Mouse (Mus musculus): ENCODE results near the gene LTO1. TPM values are rescaled to one million over a fixed set of nuclear protein-coding genes. Genes with fewer than 3 reads are reported as not detected.

Gene LTO1
- polyA plus RNA-seq, 1 experiment from 2014 or later, result 11.6 TPM

- H3K9ac ChIP-seq, result no peak overlapping the region
- ATAC-seq, result no peak
- WGBS (ENCODE audit: insufficient replicate concordance), result 68% methylated on average over 5 of the region's 5 CpGs
These were observed 20.0 kb downstream of the LTO1 start for GRCm38 (mm10) chr7:144934901-144935300.

GRCm38 (mm10) chr7:144935563-144935962 is 20.7 kb downstream of the LTO1 start:
- Histone ChIP-seq H3K9ac (no peak overlapping the region), H3K9me3 (replicated peaks) (no peaks in the 10 kb centered on the region), H3K27ac (no peak overlapping the region), H3K4me3 (no peak overlapping the region), H3K4me1 (peaks cover 11% of the 10 kb centered on the region), H3K36me3 (peaks cover 57% of the 10 kb centered on the region), H3K27me3 (replicated peaks) (peaks cover 48% of the 10 kb centered on the region), H3K4me2 (no peak overlapping the region)
- WGBS (ENCODE audit: insufficient replicate concordance), result 46% methylated on average over 5 of the region's 5 CpGs
- ATAC-seq, result no peak

More at GRCm38 (mm10) chr7:144934901-144935300, 20.0 kb downstream of the LTO1 start:
- H3K4me2 ChIP-seq, result no peak overlapping the region
- peaks cover 42% of the 10 kb centered on the region for H3K27me3 ChIP-seq (replicated peaks)
- H3K4me1 ChIP-seq, result peaks cover 10% of the 10 kb centered on the region
- H3K4me3 ChIP-seq, result no peak overlapping the region
- H3K27ac ChIP-seq, result no peak overlapping the region
- no peaks in the 10 kb centered on the region for H3K9me3 ChIP-seq (replicated peaks)
- H3K36me3 ChIP-seq, result peaks cover 62% of the 10 kb centered on the region

DNA sequence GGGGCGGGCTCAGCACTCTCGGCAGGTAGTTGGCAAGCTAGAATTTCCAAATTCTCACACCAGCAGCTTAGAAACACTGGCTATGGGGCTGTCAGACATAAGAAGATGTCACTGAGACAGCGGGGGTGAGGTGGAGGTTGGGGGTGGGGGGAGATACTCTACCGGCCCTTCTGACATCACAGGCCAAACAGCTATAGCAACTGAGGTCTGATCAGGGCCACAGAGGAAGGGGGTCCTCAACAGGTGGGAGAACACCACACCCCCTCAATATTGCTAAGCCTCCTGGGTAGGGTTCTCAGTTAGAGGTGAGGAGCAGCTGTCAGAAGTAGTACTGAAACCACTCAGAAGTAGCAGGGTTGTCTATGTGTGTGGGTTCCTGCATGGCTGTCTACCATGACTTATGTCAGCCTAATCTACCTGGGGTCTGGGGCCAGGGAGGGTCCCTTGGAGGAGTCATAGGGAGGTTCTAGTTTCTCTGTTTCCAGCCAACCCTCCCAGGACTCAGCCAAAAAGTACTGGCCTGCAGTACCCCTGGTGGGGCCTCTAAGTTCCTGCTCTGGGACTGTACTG is 21.5 kb downstream of the LTO1 start:
- ATAC-seq, result no peak
- Histone ChIP-seq H3K27ac (no peak overlapping the region), H3K9ac (no peak overlapping the region), H3K4me3 (no peak overlapping the region), H3K36me3 (peaks cover 54% of the 10 kb centered on the region), H3K27me3 (replicated peaks) (peaks cover 57% of the 10 kb centered on the region), H3K4me2 (no peak overlapping the region), H3K9me3 (replicated peaks) (no peaks in the 10 kb centered on the region), H3K4me1 (peaks cover 15% of the 10 kb centered on the region)
- 63% methylated on average over 4 of the region's 4 CpGs for WGBS (ENCODE audit: insufficient replicate concordance)

DNA sequence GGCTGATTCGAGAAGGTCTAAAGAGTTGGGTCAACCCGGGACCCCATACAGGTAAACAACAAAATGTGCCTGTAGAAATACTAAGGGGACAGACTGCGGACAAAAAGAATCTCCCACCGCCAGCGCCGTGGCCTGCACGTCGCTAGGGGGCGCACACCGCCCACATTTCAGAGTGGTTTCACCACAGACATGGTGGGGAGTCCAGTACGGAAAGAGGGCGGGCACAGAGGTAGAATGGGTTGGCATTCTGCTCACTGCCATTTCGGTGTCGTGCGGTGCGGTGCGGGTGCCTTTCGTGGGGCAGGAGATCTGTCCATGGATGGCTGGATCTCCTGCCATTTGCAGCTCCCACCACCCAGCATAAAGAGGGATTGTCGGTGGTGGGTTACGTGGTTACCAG is 22.6 kb downstream of the LTO1 start:
- Histone ChIP-seq H3K9me3 (replicated peaks) (no peaks in the 10 kb centered on the region), H3K27me3 (replicated peaks) (peaks cover 68% of the 10 kb centered on the region), H3K9ac (peak overlapping the region; percentile 59; the same call in 1 of the 2 replicates), H3K27ac (no peak overlapping the region), H3K4me2 (peak overlapping the region; percentile 61), H3K36me3 (peaks cover 48% of the 10 kb centered on the region), H3K4me1 (peaks cover 20% of the 10 kb centered on the region), H3K4me3 (peak overlapping the region; percentile 57)
- WGBS (ENCODE audit: insufficient replicate concordance), result 2% methylated on average over 20 of the region's 20 CpGs
- ATAC-seq, result no peak

DNA sequence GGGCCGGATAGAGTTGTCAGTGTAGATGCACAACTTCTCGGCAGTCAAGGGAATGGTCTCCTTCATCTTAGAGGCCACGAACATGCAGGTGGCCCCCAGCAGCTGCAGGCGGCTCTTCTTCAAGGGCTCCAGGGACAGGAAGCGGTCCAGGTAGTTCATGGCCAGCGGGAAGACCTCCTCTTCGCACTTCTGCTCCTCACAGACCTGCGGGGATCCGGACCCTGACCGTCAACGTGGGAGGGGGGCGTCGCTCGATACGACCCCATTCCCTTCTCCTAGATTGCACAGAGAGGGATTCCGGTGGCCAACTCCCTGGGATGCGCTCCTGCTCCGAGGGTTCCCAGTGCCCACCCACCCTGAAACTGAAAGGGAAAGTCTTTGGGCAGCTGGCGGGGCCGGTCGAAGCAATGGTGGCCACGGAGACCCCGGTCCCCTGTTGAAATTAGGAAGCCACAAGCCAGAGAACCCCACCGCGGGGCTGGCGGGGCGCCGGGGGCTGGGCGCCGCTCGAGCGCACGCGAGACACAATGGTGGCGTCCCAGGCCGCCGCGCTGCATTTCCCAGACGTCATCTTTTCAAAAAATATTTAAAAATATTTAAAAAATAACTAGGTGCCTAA is 23.1 kb downstream of the LTO1 start:
- H3K4me1 ChIP-seq, result peaks cover 25% of the 10 kb centered on the region
- no peak overlapping the region for H3K27ac ChIP-seq
- ATAC-seq, result no peak
- peak overlapping the region; percentile 59 for H3K9ac ChIP-seq
- H3K4me3 ChIP-seq, result peak overlapping the region; percentile 57
- H3K27me3 ChIP-seq (replicated peaks), result peaks cover 73% of the 10 kb centered on the region
- H3K36me3 ChIP-seq, result peaks cover 43% of the 10 kb centered on the region
- H3K4me2 ChIP-seq, result peak overlapping the region; percentile 61
- under 1% methylated on average over 39 of the region's 39 CpGs for WGBS (ENCODE audit: insufficient replicate concordance)
- H3K9me3 ChIP-seq (replicated peaks), result no peaks in the 10 kb centered on the region

GRCm38 (mm10) chr7:144938661-144939343 is 23.9 kb downstream of the LTO1 start:
- no peaks in the 10 kb centered on the region for H3K9me3 ChIP-seq (replicated peaks)
- H3K4me1 ChIP-seq, result peaks cover 29% of the 10 kb centered on the region
- peak overlapping the region; percentile 59 for H3K9ac ChIP-seq
- H3K36me3 ChIP-seq, result peaks cover 35% of the 10 kb centered on the region
- under 1% methylated on average over 32 of the region's 32 CpGs for WGBS (ENCODE audit: insufficient replicate concordance)
- peak overlapping the region; percentile 57 for H3K4me3 ChIP-seq
- peak overlapping the region; percentile 77 for H3K27ac ChIP-seq
- H3K4me2 ChIP-seq, result peak overlapping the region; percentile 61
- no peak for ATAC-seq
- H3K27me3 ChIP-seq (replicated peaks), result peaks cover 81% of the 10 kb centered on the region

DNA sequence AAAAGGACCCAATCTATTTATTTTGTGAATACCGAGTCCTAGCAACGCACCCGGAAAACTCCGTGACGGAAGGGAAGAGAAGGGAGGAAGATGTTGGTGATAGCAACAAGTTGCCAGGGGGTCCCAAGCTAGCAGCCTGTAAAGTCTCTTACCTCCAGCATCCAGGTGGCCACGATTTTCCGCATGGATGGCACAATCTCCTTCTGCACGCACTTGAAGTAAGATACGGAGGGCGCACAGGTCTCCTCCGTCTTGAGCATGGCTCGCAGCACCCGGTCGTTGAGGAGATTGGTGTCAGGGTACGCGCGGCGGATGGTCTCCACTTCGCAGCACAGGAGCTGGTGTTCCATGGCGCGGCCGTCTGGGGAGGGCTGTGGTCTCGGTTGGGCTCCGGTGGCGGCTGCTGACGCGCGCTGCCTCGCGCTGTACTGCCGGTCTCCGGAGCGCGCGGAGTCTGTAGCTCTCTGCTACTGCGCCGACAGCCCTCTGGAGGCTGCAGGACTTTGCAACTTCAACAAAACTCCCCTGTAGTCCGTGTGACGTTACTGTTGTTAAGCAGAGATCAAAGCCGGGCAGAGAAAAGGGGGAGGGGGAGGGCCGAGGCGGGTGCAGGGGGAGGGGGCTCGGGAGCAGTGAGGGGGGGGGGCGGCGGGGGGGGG is 24.6 kb downstream of the LTO1 start, which contains the start of gene Ccnd1:
Gene Ccnd1, minus strand, starts transcription at position 582 of the 659 bp plus-strand sequence.
- under 1% methylated on average over 42 of the region's 45 CpGs for WGBS (ENCODE audit: insufficient replicate concordance)
- Histone ChIP-seq H3K27me3 (replicated peaks) (peaks cover 88% of the 10 kb centered on the region), H3K27ac (peak within 1 kb of the TSS; percentile 77), H3K36me3 (peaks cover 28% of the 10 kb centered on the region), H3K9ac (peak within 1 kb of the TSS; percentile 59), H3K4me2 (peak within 1 kb of the TSS; percentile 61), H3K4me1 (peaks cover 29% of the 10 kb centered on the region), H3K9me3 (replicated peaks) (no peaks in the 10 kb centered on the region), H3K4me3 (peak within 1 kb of the TSS; percentile 57)
- peak; percentile 47 for ATAC-seq

DNA sequence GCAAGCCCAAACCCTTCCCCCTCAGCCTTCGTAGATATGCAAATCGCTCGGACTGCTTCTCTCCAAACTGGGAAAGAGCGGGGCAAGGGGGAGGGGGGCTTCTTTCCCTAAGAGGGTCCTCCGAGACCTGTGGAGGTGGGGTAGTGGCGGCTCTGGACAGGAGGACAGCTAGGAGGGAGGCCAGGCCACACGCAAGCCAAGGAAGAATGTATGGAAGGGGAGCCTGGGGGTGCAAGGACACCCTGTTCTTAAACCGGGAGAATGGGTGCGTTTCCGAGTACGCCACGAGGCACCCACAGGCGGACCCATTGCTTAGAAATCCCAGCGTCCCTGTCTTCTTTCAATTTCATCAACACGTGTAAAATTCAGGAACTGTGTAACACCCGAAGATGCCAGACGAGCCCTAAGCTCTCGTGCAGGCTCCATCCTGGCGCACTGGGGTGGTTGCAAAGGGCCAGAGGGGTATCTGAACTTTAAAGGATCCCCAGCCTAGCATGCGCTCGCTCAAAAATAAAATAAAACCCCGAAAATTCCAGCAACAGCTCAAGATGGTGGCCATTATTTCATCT is 25.2 kb downstream of the LTO1 start:
- Histone ChIP-seq H3K4me1 (peaks cover 29% of the 10 kb centered on the region), H3K36me3 (peaks cover 22% of the 10 kb centered on the region), H3K4me3 (peak overlapping the region; percentile 57), H3K9ac (no peak overlapping the region), H3K9me3 (replicated peaks) (no peaks in the 10 kb centered on the region), H3K27ac (peak overlapping the region; percentile 77), H3K4me2 (peak overlapping the region; percentile 61), H3K27me3 (replicated peaks) (peaks cover 94% of the 10 kb centered on the region)
- peak; percentile 11; the same call in 1 of the 2 replicates for ATAC-seq
- under 1% methylated on average over 22 of the region's 22 CpGs for WGBS (ENCODE audit: insufficient replicate concordance)

GRCm38 (mm10) chr7:144940585-144940984 is 25.7 kb downstream of the LTO1 start:
- WGBS (ENCODE audit: insufficient replicate concordance), result under 1% methylated on average over 11 of the region's 11 CpGs
- Histone ChIP-seq H3K27me3 (replicated peaks) (peaks cover 97% of the 10 kb centered on the region), H3K27ac (peak overlapping the region; percentile 77), H3K9ac (no peak overlapping the region; the same call in 1 of the 2 replicates), H3K9me3 (replicated peaks) (no peaks in the 10 kb centered on the region), H3K4me1 (peaks cover 29% of the 10 kb centered on the region), H3K36me3 (peaks cover 17% of the 10 kb centered on the region), H3K4me3 (peak overlapping the region; percentile 57), H3K4me2 (peak overlapping the region; percentile 61)
- ATAC-seq, result no peak

DNA sequence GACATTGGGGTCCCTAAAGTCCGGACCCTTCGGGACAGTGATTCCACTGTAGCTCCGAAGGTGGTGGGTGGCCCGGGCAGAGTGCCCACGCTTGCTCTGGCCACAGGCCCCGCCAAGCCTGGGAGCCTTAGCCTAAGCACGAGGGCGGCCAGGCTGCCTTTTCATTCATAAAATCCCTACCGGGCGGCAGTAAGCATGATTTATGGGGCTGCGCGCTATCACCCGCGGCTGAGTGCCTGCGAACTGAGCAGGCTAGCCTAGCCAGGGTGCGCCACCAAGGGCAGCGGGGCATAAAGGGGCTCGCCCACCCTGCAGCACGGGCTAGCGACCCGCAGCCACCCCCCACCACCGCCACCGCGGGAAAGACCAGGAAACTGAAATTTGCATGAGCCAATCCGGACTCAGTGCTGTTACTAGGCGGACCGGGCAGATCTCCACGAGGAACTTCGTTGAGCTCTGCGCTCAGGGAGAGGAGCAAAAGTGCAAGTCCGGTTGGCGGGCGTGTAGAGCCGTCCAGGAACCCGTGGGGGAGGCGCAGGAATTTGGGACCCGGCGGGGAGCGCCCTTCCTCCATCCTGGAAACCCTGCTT is 26.4 kb downstream of the LTO1 start:
- WGBS (ENCODE audit: insufficient replicate concordance), result under 1% methylated on average over 39 of the region's 39 CpGs
- ATAC-seq, result peak; percentile 63
- H3K4me1 ChIP-seq, result peaks cover 29% of the 10 kb centered on the region
- peak overlapping the region; percentile 61 for H3K4me2 ChIP-seq
- H3K9me3 ChIP-seq (replicated peaks), result no peaks in the 10 kb centered on the region
- H3K27me3 ChIP-seq (replicated peaks), result peaks cover 89% of the 10 kb centered on the region
- peaks cover 10% of the 10 kb centered on the region for H3K36me3 ChIP-seq
- H3K9ac ChIP-seq, result peak overlapping the region; percentile 60
- peak overlapping the region; percentile 77 for H3K27ac ChIP-seq
- peak overlapping the region; percentile 38 for H3K4me3 ChIP-seq

DNA sequence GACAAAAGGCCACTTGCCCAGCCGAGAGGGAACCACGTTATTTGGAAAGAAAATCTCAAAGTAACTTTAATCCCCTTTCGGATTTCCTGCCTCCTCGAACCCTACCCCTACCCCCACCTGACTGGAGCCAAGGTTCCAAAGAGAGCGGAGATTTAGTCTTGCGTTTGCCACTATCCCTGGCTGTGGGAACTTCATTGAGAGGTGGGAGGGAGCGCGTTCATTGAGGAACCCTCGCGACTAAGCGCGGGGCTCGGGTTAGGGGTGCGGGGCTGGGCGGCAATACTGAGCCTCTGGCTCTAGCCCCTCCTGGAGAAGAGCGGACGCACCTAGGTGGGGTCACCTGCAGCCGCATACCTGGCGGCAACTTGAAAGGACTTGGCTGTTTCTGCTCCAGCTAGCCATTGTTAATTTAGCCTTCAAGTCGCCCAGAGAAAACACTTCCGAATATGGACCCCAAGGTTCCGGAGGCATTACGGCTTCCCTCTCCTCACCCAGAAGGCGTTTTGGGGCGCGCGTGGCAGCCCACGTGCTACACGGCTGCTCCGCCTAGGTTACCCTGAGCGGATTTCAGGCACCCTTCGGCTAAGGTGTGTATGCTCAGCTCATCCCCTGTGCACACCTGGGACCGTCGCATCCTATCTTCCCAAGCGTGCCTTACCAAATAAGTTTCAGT is 27.3 kb downstream of the LTO1 start:
- peaks cover under 1% of the 10 kb centered on the region; the same call in 1 of the 2 replicates for H3K36me3 ChIP-seq
- peak overlapping the region; percentile 61 for H3K4me2 ChIP-seq
- H3K27me3 ChIP-seq (replicated peaks), result peaks cover 83% of the 10 kb centered on the region
- H3K9ac ChIP-seq, result no peak overlapping the region
- H3K9me3 ChIP-seq (replicated peaks), result no peaks in the 10 kb centered on the region
- under 1% methylated on average over 35 of the region's 35 CpGs for WGBS (ENCODE audit: insufficient replicate concordance)
- peaks cover 23% of the 10 kb centered on the region for H3K4me1 ChIP-seq
- peak overlapping the region; percentile 35 for H3K4me3 ChIP-seq
- no peak for ATAC-seq
- H3K27ac ChIP-seq, result peak overlapping the region; percentile 68

All from liver, embryonic 12.5 days (tissue).